In genomic region chr12:70109921-70110320, GRCm38 (mm10) we compare ENCODE assay signal across 8 mouse cellular contexts. TPM values are rescaled to one million over a fixed set of nuclear protein-coding genes. Genes with fewer than 3 reads are reported as not detected.
DNase-seq lines count a peak whose midpoint lies in the region; ATAC-seq and TF ChIP-seq lines count a peak whose summit lies in the region.

No protein-coding gene starts in this region.

- H3K9me3 ChIP-seq in embryonic facial prominence, embryonic 14.5 days (ENCODE audit: control insufficient read depth, low read length), result no peaks in the 10 kb centered on the region
- H3K9me3 ChIP-seq in intestine, postnatal 0 days (ENCODE audit: control insufficient read depth), result no peaks in the 10 kb centered on the region

- H3K4me3 ChIP-seq in embryonic facial prominence, embryonic 14.5 days (ENCODE audit: low read depth, low read length), result peak overlapping the region; percentile 93
- H3K4me3 ChIP-seq in intestine, postnatal 0 days (ENCODE audit: low read depth, low read length), result peak overlapping the region; percentile 81; the same call in 1 of the 2 replicates

- H3K27ac ChIP-seq in embryonic facial prominence, embryonic 14.5 days (replicated peaks; ENCODE audit: low read depth, low read length), result no peak overlapping the region
- H3K27ac ChIP-seq in intestine, postnatal 0 days (ENCODE audit: low read depth, low read length), result no peak overlapping the region

- peak overlapping the region; percentile 96 for H3K4me2 ChIP-seq in embryonic facial prominence, embryonic 14.5 days (ENCODE audit: low read depth, low read length)
- H3K4me2 ChIP-seq in intestine, postnatal 0 days (replicated peaks; ENCODE audit: low read depth), result peak overlapping the region; percentile 99

- no peaks in the 10 kb centered on the region; the same call in 1 of the 2 replicates for H3K27me3 ChIP-seq in embryonic facial prominence, embryonic 14.5 days (replicated peaks; ENCODE audit: control insufficient read depth, insufficient read depth, low read length)
- H3K27me3 ChIP-seq in intestine, postnatal 0 days (replicated peaks; ENCODE audit: control insufficient read depth, insufficient read depth, low read length), result no peaks in the 10 kb centered on the region

- WGBS in embryonic facial prominence, embryonic 14.5 days, result 52% methylated on average over 6 of the region's 6 CpGs
- 71% methylated on average over 6 of the region's 6 CpGs for WGBS in intestine, postnatal 0 days

- peak; percentile 55 to 80 for DNase-seq in adrenal gland, adult (ENCODE audit: inconsistent age in 2 of 2, low spot score in 1 of 2)
- DNase-seq in adrenal gland, postnatal 4 days (ENCODE audit: low spot score in 2 of 2), result no peak
- peak; percentile 74 for DNase-seq in 416B (ENCODE audit: low read depth)
- DNase-seq in embryonic facial prominence, embryonic 14.5 days (ENCODE audit: low spot score), result peak; percentile 22
- no peak for DNase-seq in thymus, postnatal 4 days
- DNase-seq in spleen, adult 18-20 months, result no peak

- no peak for TF ChIP-seq CTCF in intestine, postnatal 0 days (IDR thresholded peaks at IDR 0.05; ENCODE audit: low read depth)

- no peak overlapping the region for H3K9ac ChIP-seq in embryonic facial prominence, embryonic 14.5 days (ENCODE audit: low read depth, low read length)
- no peak overlapping the region for H3K9ac ChIP-seq in intestine, postnatal 0 days (ENCODE audit: low read depth, low read length)

- ATAC-seq in embryonic facial prominence, embryonic 14.5 days (ENCODE audit: low read depth), result no peak
- ATAC-seq in intestine, postnatal 0 days, result no peak
- ATAC-seq in megakaryocyte-erythroid progenitor cell, adult 5-6 weeks (replicated peaks; ENCODE audit: low FRiP score, low TSS enrichment, poor library complexity, severe bottlenecking), result peak; percentile 19; the same call in 1 of the 2 replicates

- no peaks in the 10 kb centered on the region for H3K36me3 ChIP-seq in embryonic facial prominence, embryonic 14.5 days (ENCODE audit: control insufficient read depth, insufficient read depth, low read length)
- no peaks in the 10 kb centered on the region for H3K36me3 ChIP-seq in intestine, postnatal 0 days (ENCODE audit: control insufficient read depth, insufficient read depth)

- H3K4me1 ChIP-seq in embryonic facial prominence, embryonic 14.5 days (ENCODE audit: control insufficient read depth, insufficient read depth, low read length), result peaks cover 25% of the 10 kb centered on the region
- H3K4me1 ChIP-seq in intestine, postnatal 0 days (replicated peaks; ENCODE audit: control insufficient read depth, insufficient read depth, low read length), result peaks cover 10% of the 10 kb centered on the region; the same call in 1 of the 2 replicates

RNA-seq across cellular contexts. Expression of gene Nin, which starts 3.6 kb away (rescaled TPM):
- total RNA-seq in adrenal gland, postnatal 4 days (2021), result 10 to 100 TPM; 44.6 to 45.0 TPM
- 17.0 and 19.2 TPM in 2 replicates for polyA plus RNA-seq in embryonic facial prominence, embryonic 14.5 days (2014; fragmentation: Nextera tagmentation; extraction: Ambion mirVana)
- polyA plus RNA-seq in intestine, postnatal 0 days (2015; fragmentation: Nextera tagmentation; extraction: Ambion mirVana), result 2.2 and 3.4 TPM in 2 replicates
- total RNA-seq in megakaryocyte-erythroid progenitor cell, adult 5-6 weeks (2014; fragmentation: Nextera tagmentation), result 33.1 and 50.1 TPM in 2 replicates
- total RNA-seq in megakaryocyte-erythroid progenitor cell, adult 5-6 weeks (2017), result 41.3 and 61.0 TPM in 2 replicates

RNA-seq across cellular contexts. Expression of gene Abhd12b, which starts 44.0 kb away (rescaled TPM):
- total RNA-seq in adrenal gland, postnatal 4 days (2021), result not detected
- 0.17 and 0.39 TPM in 2 replicates for polyA plus RNA-seq in embryonic facial prominence, embryonic 14.5 days (2014; fragmentation: Nextera tagmentation; extraction: Ambion mirVana)
- not detected in 2 replicates for polyA plus RNA-seq in intestine, postnatal 0 days (2015; fragmentation: Nextera tagmentation; extraction: Ambion mirVana)
- total RNA-seq in megakaryocyte-erythroid progenitor cell, adult 5-6 weeks (2014; fragmentation: Nextera tagmentation), result not detected in 2 replicates
- not detected in 2 replicates for total RNA-seq in megakaryocyte-erythroid progenitor cell, adult 5-6 weeks (2017)

Comparison
In these comparisons a context has a peak if more than half of its experiments do, and no peak if none do; other contexts are left out.
1. DNase-seq: peak in adrenal gland, adult (2 of 2), 416B (single experiment) and embryonic facial prominence, embryonic 14.5 days (single experiment); none in adrenal gland, postnatal 4 days (0 of 2), thymus, postnatal 4 days (single experiment) and spleen, adult 18-20 months (0 of 2).